Mouse (Mus musculus): ENCODE measurements around the gene Prune1.
A peak's percentile ranks its signal among the peaks of the same experiment; 100 is the strongest.
"Not testable (repeated sequence)": the region's sequence is repeated elsewhere in the genome, so short reads cannot be mapped to it uniquely, and the experiment has no call there.

The Prune1 gene

DNA sequence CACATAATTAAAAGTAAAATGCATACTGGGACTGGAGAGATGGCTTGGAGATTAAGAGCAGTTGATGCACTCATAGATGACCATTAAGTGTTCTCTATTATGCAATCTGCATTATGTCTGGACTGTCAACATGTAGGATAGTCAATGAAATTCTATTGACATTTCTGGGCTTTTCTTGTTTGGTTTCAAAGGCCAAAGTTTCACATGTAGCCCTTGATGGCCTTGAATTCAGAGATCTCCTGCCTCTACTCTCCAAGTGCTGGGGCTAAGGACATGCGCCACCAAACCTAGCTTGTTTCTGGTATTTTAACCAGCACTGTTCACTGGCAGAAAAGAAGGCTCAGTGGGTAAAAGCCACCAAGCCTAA lies 68.3 kb downstream of the Prune1 start:
- DNase-seq (ENCODE audit: low read depth, low spot score), result no peak

DNA sequence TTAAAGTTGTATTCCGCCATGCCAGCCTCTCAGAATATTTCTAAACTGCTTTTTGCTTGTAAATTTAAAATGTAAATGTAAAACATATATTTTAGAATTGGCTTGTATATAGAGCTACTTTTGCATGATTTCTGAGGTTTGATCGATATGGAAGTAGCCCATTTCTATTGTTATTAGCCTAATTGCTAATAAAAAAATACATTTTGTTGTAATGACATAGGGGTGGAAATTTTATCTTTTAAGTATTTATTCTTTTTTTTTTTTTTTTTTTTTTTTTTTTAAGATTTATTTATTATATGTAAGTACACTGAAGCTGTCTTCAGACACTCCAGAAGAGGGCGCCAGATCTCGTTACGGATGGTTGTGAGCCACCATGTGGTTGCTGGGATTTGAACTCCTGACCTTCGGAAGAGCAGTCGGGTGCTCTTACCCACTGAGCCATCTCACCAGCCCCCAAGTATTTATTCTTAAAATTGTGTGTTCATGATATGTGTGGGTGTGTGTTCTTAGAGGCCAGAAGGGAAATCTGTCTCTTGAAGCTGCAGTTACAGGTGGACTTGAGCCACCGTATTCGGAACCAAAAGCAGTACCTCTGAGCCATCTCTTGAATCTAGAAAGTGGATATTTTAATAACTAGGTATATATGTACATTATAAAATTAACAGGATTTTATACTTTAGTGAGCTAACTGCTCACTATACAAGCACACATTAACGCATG lies 68.8 kb downstream of the Prune1 start:
- DNase-seq (ENCODE audit: low read depth, low spot score), result not testable (repeated sequence)

DNA sequence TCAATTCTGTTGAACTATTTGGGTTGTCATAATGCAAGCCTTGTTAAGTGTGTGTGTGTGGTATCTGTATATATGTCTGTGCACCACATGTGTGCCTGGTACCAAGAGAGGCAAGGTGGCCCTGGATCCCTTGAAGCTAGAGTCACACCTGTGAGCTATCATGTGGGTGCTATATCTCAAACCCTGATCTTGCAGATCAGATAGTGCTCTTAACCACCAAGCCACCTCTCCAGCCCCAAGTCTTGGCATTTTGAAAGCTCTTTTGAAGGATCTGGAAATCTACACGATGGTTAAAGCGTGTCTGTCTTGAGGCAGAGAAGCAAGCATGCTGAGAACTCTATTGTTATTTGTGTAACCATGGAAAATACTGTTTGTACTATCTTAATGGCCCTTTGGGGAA lies 71.3 kb downstream of the Prune1 start:
- DNase-seq (ENCODE audit: low read depth, low spot score), result no peak

DNA sequence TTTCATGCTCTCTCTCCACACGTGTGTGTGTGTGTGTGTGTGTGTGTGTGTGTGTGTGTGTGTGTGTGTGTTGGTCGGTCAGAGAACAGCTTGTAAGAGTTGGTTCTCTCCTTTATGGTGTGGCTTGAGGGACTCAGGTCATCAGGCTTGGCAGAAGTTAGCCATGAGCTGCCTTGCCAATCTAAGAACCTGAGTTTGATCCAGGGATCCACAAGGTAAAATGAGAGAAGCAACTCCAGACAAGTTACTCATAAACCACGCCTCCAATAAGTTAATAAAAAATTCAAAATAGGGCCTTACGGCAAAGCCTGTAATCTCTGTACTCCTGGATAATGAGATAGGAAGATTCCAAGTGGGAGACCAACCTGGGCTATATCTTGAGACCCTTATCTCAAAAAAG lies 73.6 kb downstream of the Prune1 start:
- no peak for DNase-seq (ENCODE audit: low read depth, low spot score)

DNA sequence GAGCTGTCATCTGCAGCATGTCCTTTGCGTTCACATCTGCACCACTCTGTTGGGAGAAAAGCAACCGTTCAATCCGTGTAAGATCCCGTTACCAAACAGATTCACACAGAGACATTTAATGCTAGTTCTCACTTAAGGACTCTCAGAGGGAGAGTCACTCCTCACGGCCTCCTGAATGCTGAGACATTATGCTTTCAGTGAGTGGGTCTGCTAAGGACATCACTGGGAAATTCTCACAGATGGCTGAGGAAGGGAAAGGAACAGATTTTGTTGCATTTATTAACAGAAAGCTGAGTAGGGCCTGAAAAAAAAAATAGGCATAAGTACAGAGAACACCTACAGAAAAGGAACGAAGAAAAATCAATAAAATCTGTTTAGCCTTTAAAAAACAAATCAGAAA lies 78.0 kb downstream of the Prune1 start:
- DNase-seq (ENCODE audit: low read depth, low spot score), result peak; percentile 66

Measured in telencephalon, adult 2 months (tissue).